Mouse (Mus musculus) midbrain, embryonic 11.5 days (tissue): ENCODE data around the gene Igsf23. TPM values are rescaled to one million over a fixed set of nuclear protein-coding genes. Genes with fewer than 3 reads are reported as not detected.

Source experiments
- ATAC-seq: fragments of 200-750 bp; cut with Nextera tagmentation; 2 replicates; pipeline ENCODE4 v1.8.0; 2017; ENCODE audit warnings: moderate TSS enrichment, moderate library complexity; ENCODE audit not compliant: low FRiP score
- DNase-seq: peaks from one replicate; pipeline ENCODE4 v3.0.0; 2015; ENCODE audit warnings: low spot score; ENCODE audit errors: missing footprints
- H3K27ac ChIP-seq: fragments of 300-500 bp; sonication (generic); 2 replicates; pipeline ENCODE4 v1.5.1; 2014; ENCODE audit warnings: low read depth, low read length
- H3K27me3 ChIP-seq: fragments of 300-500 bp; sonication (generic); 2 replicates; pipeline ENCODE4 v1.6.1; 2014; ENCODE audit warnings: mild to moderate bottlenecking, low read length, moderate library complexity, mixed read lengths; ENCODE audit not compliant: control insufficient read depth, insufficient read depth
- H3K36me3 ChIP-seq: fragments of 300-500 bp; sonication (generic); 2 replicates; pipeline ENCODE4 v1.6.1; 2014; ENCODE audit warnings: mild to moderate bottlenecking, low read length, moderate library complexity, mixed read lengths; ENCODE audit not compliant: control insufficient read depth, insufficient read depth
- H3K4me1 ChIP-seq: fragments of 300-500 bp; sonication (generic); 2 replicates; pipeline ENCODE4 v1.6.1; 2014; ENCODE audit warnings: low read length; ENCODE audit not compliant: control insufficient read depth, insufficient read depth
- H3K4me2 ChIP-seq: fragments of 300-500 bp; sonication (generic); 2 replicates; pipeline ENCODE4 v1.6.1; 2014; ENCODE audit warnings: mild to moderate bottlenecking, moderate library complexity
- H3K4me3 ChIP-seq: fragments of 300-500 bp; sonication (generic); 2 replicates; pipeline ENCODE4 v1.5.1; 2014; ENCODE audit warnings: low read depth, low read length
- H3K9ac ChIP-seq: fragments of 300-500 bp; sonication (generic); 2 replicates; pipeline ENCODE4 v1.6.1; 2014; ENCODE audit warnings: low read length
- H3K9me3 ChIP-seq: fragments of 300-500 bp; sonication (generic); 2 replicates; pipeline ENCODE4 v1.6.1; 2016; ENCODE audit warnings: low read length; ENCODE audit not compliant: control insufficient read depth
- whole genome bisulfite sequencing: fragments of 180-500 bp; shearing (Covaris S2); extraction: QIAGEN DNeasy Blood & Tissue Kit; methylation state at CpG from one replicate; pipeline ENCODE4 v1.1.7; 2014; 5-methylcytosine and 5-hydroxymethylcytosine counted together
- polyA plus RNA-seq: library from polyadenylated mRNA; unstranded; fragments of >200 nt; fragmentation: Nextera tagmentation; extraction: Ambion mirVana; gene quantifications from 2 replicates; pipeline ENCODE4 v1.2.1, GENCODE M21; 2014

Gene Igsf23
- polyA plus RNA-seq, 1 experiment from 2014 or later, result 0.20 TPM

DNA sequence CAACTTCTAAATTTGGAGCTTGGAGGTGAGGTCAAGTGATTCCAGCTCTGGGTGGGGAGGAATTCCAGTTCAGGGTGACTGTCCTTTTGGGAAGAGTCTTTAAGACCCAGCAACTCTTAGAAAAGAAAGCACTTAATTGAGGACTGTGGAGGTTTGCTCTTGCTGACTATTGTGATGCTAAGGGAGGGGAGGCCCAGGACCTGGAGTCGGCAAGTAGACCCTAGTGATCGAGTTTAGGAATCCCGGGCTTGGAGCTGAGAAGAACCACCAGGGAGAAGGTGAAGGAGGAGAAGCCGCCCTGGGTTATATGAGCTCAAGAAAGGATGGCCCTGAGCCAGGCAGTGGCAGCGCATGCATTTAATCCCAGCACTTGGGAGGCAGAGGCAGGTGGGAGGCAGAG, 22.1 kb downstream of the Igsf23 start:
- Histone ChIP-seq H3K9me3 (no peaks in the 10 kb centered on the region), H3K9ac (no peak overlapping the region), H3K27me3 (no peaks in the 10 kb centered on the region), H3K4me1 (no peaks in the 10 kb centered on the region), H3K4me3 (no peak overlapping the region), H3K27ac (no peak overlapping the region), H3K4me2 (no peak overlapping the region), H3K36me3 (no peaks in the 10 kb centered on the region)
- no peak for ATAC-seq
- DNase-seq, result no peak
- 62% methylated on average over 5 of the region's 5 CpGs for WGBS

DNA sequence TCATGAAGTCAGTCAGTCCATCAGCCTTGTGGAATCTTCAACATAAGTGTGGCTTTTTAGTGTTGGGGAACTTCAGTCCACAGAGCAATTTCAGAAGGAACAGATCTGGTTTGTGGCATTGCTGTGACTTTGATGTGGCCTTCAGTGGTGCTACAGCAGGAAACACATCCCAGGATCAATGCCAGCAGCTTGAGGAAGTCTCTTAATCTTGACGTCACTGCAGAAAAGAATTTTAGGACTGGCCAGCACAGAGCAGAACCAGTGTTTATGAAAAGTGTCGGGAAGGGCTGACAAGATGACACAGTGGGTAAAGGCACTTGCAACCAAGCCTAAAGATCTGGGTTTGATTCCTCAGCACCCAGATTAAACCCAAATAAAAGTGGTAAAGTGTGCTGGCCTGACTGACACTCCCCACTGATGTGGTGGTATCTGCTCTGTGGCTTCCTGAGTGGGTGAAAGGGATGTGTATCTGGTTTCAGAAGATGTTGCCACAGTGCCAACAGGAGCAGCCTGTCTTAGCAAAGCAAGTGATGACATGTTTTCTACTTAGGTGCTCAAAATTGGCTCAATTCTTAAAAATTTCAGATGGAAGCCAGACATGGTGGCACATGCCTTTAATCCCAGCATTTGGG, 23.6 kb downstream of the Igsf23 start:
- Histone ChIP-seq H3K4me2 (no peak overlapping the region), H3K36me3 (no peaks in the 10 kb centered on the region), H3K9me3 (no peaks in the 10 kb centered on the region), H3K27me3 (no peaks in the 10 kb centered on the region), H3K9ac (no peak overlapping the region), H3K27ac (no peak overlapping the region), H3K4me1 (no peaks in the 10 kb centered on the region), H3K4me3 (no peak overlapping the region)
- ATAC-seq (no peak), DNase-seq (peak; percentile 72)
- 82% methylated on average over 2 of the region's 2 CpGs for WGBS

DNA sequence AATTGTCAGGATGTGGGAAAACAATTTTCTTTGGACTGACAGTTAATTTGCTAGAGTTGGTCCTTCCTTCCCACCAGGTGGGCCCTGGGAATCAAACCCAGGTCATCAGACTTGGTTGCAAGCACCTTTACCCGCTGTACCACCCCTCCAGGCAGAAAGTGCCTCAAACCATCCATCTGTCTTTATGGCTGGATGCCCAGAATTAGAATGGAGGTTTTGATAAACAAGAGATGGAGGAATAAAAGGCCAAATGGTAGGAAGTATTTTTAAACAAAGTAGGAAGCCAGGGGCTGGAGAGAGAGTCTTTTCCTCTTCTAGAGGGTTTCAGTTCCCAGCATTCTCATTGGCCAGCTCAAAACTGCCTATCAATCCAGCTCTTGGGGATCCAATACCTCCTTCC, 25.2 kb downstream of the Igsf23 start:
- Histone ChIP-seq H3K36me3 (no peaks in the 10 kb centered on the region), H3K4me3 (no peak overlapping the region), H3K9me3 (no peaks in the 10 kb centered on the region), H3K27ac (no peak overlapping the region), H3K27me3 (no peaks in the 10 kb centered on the region), H3K4me1 (no peaks in the 10 kb centered on the region; the same call in 1 of the 2 replicates), H3K9ac (no peak overlapping the region), H3K4me2 (no peak overlapping the region)
- DNase-seq (no peak), ATAC-seq (no peak)
- 88% methylated on average over 1 of the region's 1 CpGs for WGBS

DNA sequence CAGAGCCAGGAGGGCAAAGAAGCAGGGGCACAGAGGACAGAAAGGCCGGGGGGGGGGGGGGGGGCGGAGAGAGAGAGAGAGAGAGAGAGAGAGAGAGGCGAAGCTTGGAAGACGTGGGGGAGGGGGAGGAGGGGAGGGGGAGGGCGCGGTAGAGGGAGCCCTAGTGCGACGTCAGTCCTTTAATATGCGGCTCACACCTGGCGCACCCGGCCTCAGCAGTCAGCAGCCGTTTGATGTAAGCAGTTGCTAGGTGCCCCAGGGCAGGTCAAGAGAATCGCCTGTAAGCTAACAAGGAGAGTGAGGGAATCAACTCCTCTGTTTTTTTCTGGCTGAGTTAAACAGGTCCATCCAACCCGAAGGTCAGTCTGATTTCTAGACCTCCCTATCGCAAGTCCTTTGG, 26.8 kb downstream of the Igsf23 start:
- no peaks in the 10 kb centered on the region for H3K36me3 ChIP-seq
- no peak overlapping the region for H3K4me2 ChIP-seq
- H3K4me3 ChIP-seq, result no peak overlapping the region
- 27% methylated on average over 9 of the region's 15 CpGs for WGBS
- ATAC-seq, result no peak
- no peak for DNase-seq
- H3K9ac ChIP-seq, result no peak overlapping the region
- H3K4me1 ChIP-seq, result peaks cover 2% of the 10 kb centered on the region; the same call in 1 of the 2 replicates
- no peaks in the 10 kb centered on the region for H3K27me3 ChIP-seq
- no peaks in the 10 kb centered on the region for H3K9me3 ChIP-seq
- H3K27ac ChIP-seq, result no peak overlapping the region

DNA sequence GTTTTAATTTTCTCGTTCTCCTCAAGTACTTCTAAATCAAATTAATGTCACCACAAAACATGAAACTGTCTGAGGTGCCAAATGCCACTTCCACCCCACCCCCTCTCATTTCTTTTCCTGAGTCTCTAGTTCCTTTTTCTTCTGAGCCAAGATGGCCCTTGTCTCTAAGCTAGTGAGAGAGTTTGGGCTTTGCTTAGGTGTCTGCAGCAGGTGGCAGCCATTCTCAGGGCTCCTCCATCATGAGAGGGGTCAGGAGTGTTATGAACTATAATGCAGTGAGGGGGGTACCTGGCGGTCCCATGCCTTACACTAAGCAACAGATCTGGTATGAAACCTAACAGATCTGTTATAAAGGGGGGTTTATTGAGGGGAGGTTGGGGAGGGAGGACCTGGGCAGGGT, 27.2 kb downstream of the Igsf23 start:
- Histone ChIP-seq H3K36me3 (no peaks in the 10 kb centered on the region), H3K4me2 (no peak overlapping the region), H3K4me3 (no peak overlapping the region), H3K27me3 (no peaks in the 10 kb centered on the region), H3K9ac (no peak overlapping the region), H3K27ac (no peak overlapping the region), H3K4me1 (peaks cover 2% of the 10 kb centered on the region; the same call in 1 of the 2 replicates), H3K9me3 (no peaks in the 10 kb centered on the region)
- DNase-seq (no peak), ATAC-seq (no peak)
- WGBS, result 44% methylated on average over 2 of the region's 2 CpGs

DNA sequence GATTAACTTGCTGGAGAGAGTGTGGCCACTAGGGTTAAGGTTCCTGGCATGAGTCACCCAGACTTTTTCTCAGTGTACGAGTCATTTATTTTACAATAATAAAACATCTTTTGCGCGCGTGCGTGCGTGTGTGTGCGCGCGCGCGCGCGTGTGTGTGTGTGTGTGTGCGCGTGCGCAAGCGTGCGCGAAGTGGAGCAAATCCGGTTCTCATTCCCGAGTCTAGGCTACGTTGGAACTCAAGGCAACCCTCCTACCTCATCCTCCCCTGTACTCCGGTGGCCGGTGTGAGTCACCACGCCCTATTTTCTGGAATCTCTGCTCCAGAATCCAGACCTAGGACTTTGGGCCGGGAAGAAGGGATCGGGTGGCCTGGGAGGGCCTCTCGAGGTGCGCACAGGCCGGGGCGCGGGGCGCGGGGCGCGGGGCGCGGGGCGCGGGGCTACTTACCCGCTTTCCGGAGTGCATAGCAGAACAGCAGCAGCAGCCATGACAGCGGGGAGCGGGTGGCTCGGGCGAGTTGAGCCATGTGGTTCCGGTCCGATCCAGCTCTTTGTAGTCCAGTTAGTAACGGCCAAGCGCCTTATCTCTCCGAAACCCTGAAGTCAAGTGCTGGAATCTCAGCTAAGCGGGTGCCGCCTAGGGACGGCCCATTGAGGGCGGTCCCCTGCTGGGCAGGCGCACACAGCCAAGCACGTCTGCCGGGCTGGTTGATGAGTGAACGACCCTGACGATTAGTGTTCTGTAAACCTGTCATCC, 29.9 kb downstream of the Igsf23 start, which contains the start of gene Pvr:
Gene Pvr, minus strand, starts transcription at position 655 of the 756 bp plus-strand sequence.
- ATAC-seq (peak; percentile 84), DNase-seq (peak; percentile 97)
- Histone ChIP-seq H3K4me3 (peak within 1 kb of the TSS; percentile 62), H3K27ac (no peak within 1 kb of the TSS), H3K27me3 (no peaks in the 10 kb centered on the region), H3K9me3 (no peaks in the 10 kb centered on the region), H3K36me3 (no peaks in the 10 kb centered on the region), H3K9ac (peak within 1 kb of the TSS; percentile 73), H3K4me2 (peak within 1 kb of the TSS; percentile 79), H3K4me1 (peaks cover 2% of the 10 kb centered on the region; the same call in 1 of the 2 replicates)
- WGBS, result 0% methylated on average over 60 of the region's 60 CpGs

DNA sequence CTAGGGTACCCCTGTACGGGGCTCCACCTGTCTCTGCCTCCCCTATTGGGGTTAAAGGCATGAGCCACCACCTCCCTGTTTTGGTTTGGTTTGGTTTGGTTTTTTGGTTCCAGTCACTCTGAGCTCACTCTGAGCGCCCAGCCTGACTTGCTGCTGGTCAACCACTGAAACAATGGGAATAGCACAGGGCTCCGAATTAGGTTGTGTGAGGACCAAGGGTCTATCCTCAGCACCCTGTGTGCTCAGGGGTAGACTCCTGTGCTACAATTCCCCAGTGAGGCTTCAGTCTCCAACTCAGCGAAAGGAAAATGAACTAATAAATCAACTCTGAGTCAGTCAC, 30.4 kb downstream of the Igsf23 start:
- no peaks in the 10 kb centered on the region for H3K27me3 ChIP-seq
- DNase-seq (no peak), ATAC-seq (peak; percentile 38; the same call in 1 of the 2 replicates)
- peak overlapping the region; percentile 73 for H3K9ac ChIP-seq
- H3K4me1 ChIP-seq, result peaks cover 2% of the 10 kb centered on the region; the same call in 1 of the 2 replicates
- H3K27ac ChIP-seq, result no peak overlapping the region
- no peaks in the 10 kb centered on the region for H3K9me3 ChIP-seq
- 24% methylated on average over 4 of the region's 4 CpGs for WGBS
- no peaks in the 10 kb centered on the region for H3K36me3 ChIP-seq
- H3K4me2 ChIP-seq, result peak overlapping the region; percentile 79
- peak overlapping the region; percentile 62 for H3K4me3 ChIP-seq

DNA sequence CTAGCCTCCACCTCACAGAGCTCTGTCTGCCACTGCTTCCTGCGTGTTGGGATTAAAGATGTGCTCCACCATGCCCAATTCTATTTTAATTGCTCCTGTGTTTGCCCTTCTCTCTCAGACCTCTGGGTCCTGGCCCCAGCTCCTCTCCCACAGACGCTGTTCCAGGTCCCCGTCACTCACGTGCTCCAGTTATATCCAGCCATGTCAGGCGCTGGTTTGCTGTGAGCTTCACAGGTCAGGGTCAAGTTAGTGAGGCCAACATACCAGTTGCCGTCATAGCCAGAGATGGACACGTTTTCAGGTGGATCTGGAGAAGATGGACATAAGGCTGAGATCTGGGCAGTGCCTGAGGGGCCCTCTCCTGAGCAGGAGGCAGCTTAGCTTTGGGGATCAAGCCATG, 36.0 kb downstream of the Igsf23 start:
- H3K9ac ChIP-seq, result no peak overlapping the region
- no peak overlapping the region for H3K4me2 ChIP-seq
- no peak overlapping the region for H3K27ac ChIP-seq
- ATAC-seq (no peak), DNase-seq (no peak)
- H3K9me3 ChIP-seq, result no peaks in the 10 kb centered on the region
- no peak overlapping the region for H3K4me3 ChIP-seq
- no peaks in the 10 kb centered on the region for H3K27me3 ChIP-seq
- 96% methylated on average over 7 of the region's 7 CpGs for WGBS
- H3K36me3 ChIP-seq, result no peaks in the 10 kb centered on the region
- H3K4me1 ChIP-seq, result no peaks in the 10 kb centered on the region

DNA sequence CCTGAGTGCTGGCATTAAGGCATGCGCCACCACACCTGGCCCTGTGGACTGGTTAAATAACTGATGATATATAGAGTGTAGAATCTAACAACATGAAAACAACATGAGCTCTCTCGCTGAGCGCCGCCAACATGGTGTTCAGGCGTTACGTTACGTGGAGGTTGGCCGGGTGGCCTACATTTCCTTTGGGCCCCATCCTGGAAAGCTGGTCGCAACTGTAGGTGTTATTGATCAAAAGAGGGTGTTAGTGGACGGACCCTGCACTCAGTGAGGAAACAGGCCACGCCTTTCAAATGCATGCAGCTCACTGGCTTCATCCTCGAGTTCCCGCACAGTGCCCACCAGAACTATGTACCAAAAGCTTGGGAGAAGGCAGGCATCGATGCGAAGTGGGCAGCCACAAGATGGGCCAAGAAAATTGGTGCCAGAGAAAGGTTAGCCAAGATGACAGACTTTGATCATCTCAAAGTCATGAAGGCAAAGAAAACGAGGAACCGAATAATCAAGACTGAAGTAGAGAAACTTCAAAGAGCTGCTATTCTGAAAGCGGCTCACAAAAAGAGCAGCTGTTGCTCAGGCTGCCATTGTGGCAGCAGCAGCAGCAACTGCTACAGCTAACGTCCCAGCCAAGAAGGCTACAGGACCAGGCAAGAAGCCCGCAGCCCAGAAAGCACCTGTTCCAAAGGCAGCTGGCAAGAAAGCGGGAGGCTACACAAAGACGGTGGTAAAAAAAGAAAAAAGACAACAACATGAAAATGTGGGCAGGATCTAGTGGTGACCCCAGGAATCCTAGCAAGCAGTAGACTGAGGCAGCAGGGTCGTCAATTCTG, 38.6 kb downstream of the Igsf23 start:
- H3K27me3 ChIP-seq, result no peaks in the 10 kb centered on the region
- H3K27ac ChIP-seq, result no peak overlapping the region
- no peaks in the 10 kb centered on the region for H3K36me3 ChIP-seq
- H3K9me3 ChIP-seq, result no peaks in the 10 kb centered on the region
- DNase-seq, result no peak
- H3K9ac ChIP-seq, result no peak overlapping the region
- WGBS, result 84% methylated on average over 23 of the region's 23 CpGs
- ATAC-seq, result no peak
- no peak overlapping the region for H3K4me2 ChIP-seq
- H3K4me1 ChIP-seq, result no peaks in the 10 kb centered on the region
- H3K4me3 ChIP-seq, result no peak overlapping the region
